Mouse (Mus musculus) forebrain, embryonic 15.5 days (tissue): ENCODE results near the gene Phpt1. TPM values are rescaled to one million over a fixed set of nuclear protein-coding genes. Genes with fewer than 3 reads are reported as not detected.

ENCODE experiments used
- ATAC-seq: fragments of 200-750 bp; cut with Nextera tagmentation; replicated peaks from 2 replicates; pipeline ENCODE4 v1.8.0; 2017; ENCODE audit warnings: mild to moderate bottlenecking, moderate TSS enrichment, moderate library complexity
- H3K27ac ChIP-seq: fragments of 300-500 bp; sonication (generic); replicated peaks from 2 replicates; pipeline ENCODE4 v1.5.1; 2015; ENCODE audit warnings: mild to moderate bottlenecking, inconsistent platforms
- H3K27me3 ChIP-seq: fragments of 300-500 bp; sonication (generic); 2 replicates; pipeline ENCODE4 v1.6.1; 2015; ENCODE audit warnings: inconsistent platforms
- H3K36me3 ChIP-seq: fragments of 300-500 bp; sonication (generic); 2 replicates; pipeline ENCODE4 v1.6.1; 2015; ENCODE audit warnings: mild to moderate bottlenecking, inconsistent platforms
- H3K4me1 ChIP-seq: fragments of 300-500 bp; sonication (generic); 2 replicates; pipeline ENCODE4 v1.6.1; 2015; ENCODE audit warnings: inconsistent platforms
- H3K4me2 ChIP-seq: fragments of 300-500 bp; sonication (generic); replicated peaks from 2 replicates; pipeline ENCODE4 v1.6.1; 2015; ENCODE audit warnings: mild to moderate bottlenecking, inconsistent platforms
- H3K4me3 ChIP-seq: fragments of 300-500 bp; sonication (generic); 2 replicates; pipeline ENCODE4 v1.5.1; 2015; ENCODE audit warnings: mild to moderate bottlenecking, inconsistent platforms
- H3K9ac ChIP-seq: fragments of 300-500 bp; sonication (generic); replicated peaks from 2 replicates; pipeline ENCODE4 v1.6.1; 2015; ENCODE audit warnings: mild to moderate bottlenecking, inconsistent platforms
- H3K9me3 ChIP-seq: fragments of 300-500 bp; sonication (generic); 2 replicates; pipeline ENCODE4 v1.6.1; 2016; ENCODE audit warnings: inconsistent platforms
- WGBS: fragments of 180-500 bp; shearing (Covaris S2); methylation state at CpG from one replicate; pipeline ENCODE4 v1.1.7; 2015; ENCODE audit warnings: mixed read lengths; 5-methylcytosine and 5-hydroxymethylcytosine counted together
- polyA plus RNA-seq: library from polyadenylated mRNA; unstranded; fragments of >200 nt; fragmentation: Nextera tagmentation; extraction: Ambion mirVana; gene quantifications from 2 replicates; pipeline ENCODE4 v1.2.1, GENCODE M21; 2015

The Phpt1 gene
- polyA plus RNA-seq, 1 experiment from 2014 or later, result 151 TPM

GRCm38 (mm10) chr2:25598749-25599148 lies 23.7 kb upstream of the Phpt1 start:
- 100% methylated on average over 1 of the region's 1 CpGs for WGBS

GRCm38 (mm10) chr2:25596765-25597510 lies 21.9 kb upstream of the Phpt1 start:
- WGBS, result 94% methylated on average over 5 of the region's 5 CpGs
- no peaks in the 10 kb centered on the region for H3K9me3 ChIP-seq
- no peaks in the 10 kb centered on the region for H3K27me3 ChIP-seq
- H3K27ac ChIP-seq, result no peak overlapping the region
- peaks cover 93% of the 10 kb centered on the region for H3K36me3 ChIP-seq
- ATAC-seq, result no peak
- H3K4me2 ChIP-seq, result no peak overlapping the region
- H3K4me1 ChIP-seq, result no peaks in the 10 kb centered on the region
- no peak overlapping the region for H3K4me3 ChIP-seq
- no peak overlapping the region for H3K9ac ChIP-seq

More at GRCm38 (mm10) chr2:25598749-25599148, 23.7 kb upstream of the Phpt1 start:
- no peak overlapping the region for H3K4me2 ChIP-seq
- H3K27me3 ChIP-seq, result no peaks in the 10 kb centered on the region
- no peak overlapping the region for H3K4me3 ChIP-seq
- no peaks in the 10 kb centered on the region for H3K9me3 ChIP-seq
- H3K27ac ChIP-seq, result no peak overlapping the region
- H3K4me1 ChIP-seq, result no peaks in the 10 kb centered on the region
- peaks cover 81% of the 10 kb centered on the region for H3K36me3 ChIP-seq
- H3K9ac ChIP-seq, result no peak overlapping the region
- ATAC-seq, result no peak

GRCm38 (mm10) chr2:25591863-25592262 lies 16.8 kb upstream of the Phpt1 start:
- H3K9ac ChIP-seq, result no peak overlapping the region
- H3K4me2 ChIP-seq, result no peak overlapping the region
- H3K27ac ChIP-seq, result no peak overlapping the region
- no peak for ATAC-seq
- H3K4me1 ChIP-seq, result no peaks in the 10 kb centered on the region
- 81% methylated on average over 2 of the region's 2 CpGs for WGBS
- no peak overlapping the region for H3K4me3 ChIP-seq
- peaks cover 72% of the 10 kb centered on the region for H3K36me3 ChIP-seq
- H3K27me3 ChIP-seq, result no peaks in the 10 kb centered on the region
- no peaks in the 10 kb centered on the region for H3K9me3 ChIP-seq

- Histone ChIP-seq H3K27me3 (no peaks in the 10 kb centered on the region), H3K27ac (no peak overlapping the region), H3K4me1 (no peaks in the 10 kb centered on the region), H3K9me3 (no peaks in the 10 kb centered on the region), H3K36me3 (peaks cover 68% of the 10 kb centered on the region), H3K4me2 (no peak overlapping the region), H3K9ac (no peak overlapping the region), H3K4me3 (no peak overlapping the region)
- ATAC-seq, result no peak
- 95% methylated on average over 8 of the region's 8 CpGs for WGBS
These were observed 13.3 kb upstream of the Phpt1 start for GRCm38 (mm10) chr2:25588227-25588907.

GRCm38 (mm10) chr2:25587290-25587689 lies 12.3 kb upstream of the Phpt1 start:
- no peaks in the 10 kb centered on the region for H3K27me3 ChIP-seq
- no peak overlapping the region for H3K9ac ChIP-seq
- H3K9me3 ChIP-seq, result no peaks in the 10 kb centered on the region
- H3K27ac ChIP-seq, result no peak overlapping the region
- H3K4me2 ChIP-seq, result no peak overlapping the region
- 90% methylated on average over 8 of the region's 8 CpGs for WGBS
- peaks cover 5% of the 10 kb centered on the region for H3K4me1 ChIP-seq
- no peak for ATAC-seq
- peaks cover 60% of the 10 kb centered on the region for H3K36me3 ChIP-seq
- no peak overlapping the region for H3K4me3 ChIP-seq

- Histone ChIP-seq H3K27me3 (peaks cover 6% of the 10 kb centered on the region), H3K36me3 (peaks cover 44% of the 10 kb centered on the region), H3K9me3 (no peaks in the 10 kb centered on the region), H3K27ac (no peak overlapping the region), H3K4me1 (peaks cover 20% of the 10 kb centered on the region), H3K4me3 (no peak overlapping the region), H3K9ac (no peak overlapping the region), H3K4me2 (no peak overlapping the region)
- 89% methylated on average over 3 of the region's 3 CpGs for WGBS
- ATAC-seq, result no peak
These were observed 10.6 kb upstream of the Phpt1 start for GRCm38 (mm10) chr2:25585601-25586000.

GRCm38 (mm10) chr2:25584856-25585255 lies 9.8 kb upstream of the Phpt1 start:
- Histone ChIP-seq H3K27ac (no peak overlapping the region), H3K4me2 (no peak overlapping the region), H3K9me3 (no peaks in the 10 kb centered on the region), H3K4me3 (no peak overlapping the region), H3K9ac (no peak overlapping the region), H3K36me3 (peaks cover 36% of the 10 kb centered on the region), H3K27me3 (peaks cover 14% of the 10 kb centered on the region), H3K4me1 (peaks cover 27% of the 10 kb centered on the region)
- no peak for ATAC-seq
- WGBS, result 88% methylated on average over 4 of the region's 4 CpGs

- no peaks in the 10 kb centered on the region for H3K9me3 ChIP-seq
- H3K27me3 ChIP-seq, result peaks cover 21% of the 10 kb centered on the region
- WGBS, result 94% methylated on average over 3 of the region's 3 CpGs
- H3K27ac ChIP-seq, result no peak overlapping the region
- H3K9ac ChIP-seq, result no peak overlapping the region
- H3K4me3 ChIP-seq, result no peak overlapping the region
- peaks cover 35% of the 10 kb centered on the region for H3K36me3 ChIP-seq
- no peak overlapping the region for H3K4me2 ChIP-seq
- H3K4me1 ChIP-seq, result peaks cover 33% of the 10 kb centered on the region
- ATAC-seq, result no peak
These were observed 9.1 kb upstream of the Phpt1 start for GRCm38 (mm10) chr2:25584152-25584551.

- 71% methylated on average over 4 of the region's 4 CpGs for WGBS
- no peak overlapping the region for H3K27ac ChIP-seq
These were observed 8.5 kb upstream of the Phpt1 start for GRCm38 (mm10) chr2:25583571-25583970.

GRCm38 (mm10) chr2:25583120-25583481 lies 8.1 kb upstream of the Phpt1 start:
- peaks cover 31% of the 10 kb centered on the region for H3K27me3 ChIP-seq
- H3K27ac ChIP-seq, result no peak overlapping the region
- 82% methylated on average over 6 of the region's 6 CpGs for WGBS
- no peak; the same call in 1 of the 2 replicates for ATAC-seq
- H3K9me3 ChIP-seq, result no peaks in the 10 kb centered on the region
- peaks cover 30% of the 10 kb centered on the region for H3K36me3 ChIP-seq
- H3K4me2 ChIP-seq, result no peak overlapping the region
- no peak overlapping the region for H3K4me3 ChIP-seq
- peaks cover 43% of the 10 kb centered on the region for H3K4me1 ChIP-seq
- H3K9ac ChIP-seq, result no peak overlapping the region

More at GRCm38 (mm10) chr2:25583571-25583970, 8.5 kb upstream of the Phpt1 start:
- no peak for ATAC-seq
- no peak overlapping the region for H3K4me3 ChIP-seq
- no peak overlapping the region for H3K4me2 ChIP-seq
- H3K36me3 ChIP-seq, result peaks cover 34% of the 10 kb centered on the region
- H3K27me3 ChIP-seq, result peaks cover 26% of the 10 kb centered on the region
- no peaks in the 10 kb centered on the region for H3K9me3 ChIP-seq
- H3K4me1 ChIP-seq, result peaks cover 38% of the 10 kb centered on the region
- no peak overlapping the region for H3K9ac ChIP-seq

GRCm38 (mm10) chr2:25582466-25583119 lies 7.6 kb upstream of the Phpt1 start:
- Histone ChIP-seq H3K9ac (no peak overlapping the region; the same call in 1 of the 2 replicates), H3K4me2 (no peak overlapping the region), H3K36me3 (peaks cover 30% of the 10 kb centered on the region), H3K27ac (peak overlapping the region; percentile 6; the same call in 1 of the 2 replicates), H3K4me3 (no peak overlapping the region), H3K4me1 (peaks cover 48% of the 10 kb centered on the region), H3K27me3 (peaks cover 36% of the 10 kb centered on the region), H3K9me3 (no peaks in the 10 kb centered on the region)
- WGBS, result 48% methylated on average over 12 of the region's 12 CpGs
- ATAC-seq, result no peak

GRCm38 (mm10) chr2:25581901-25582301 lies 6.9 kb upstream of the Phpt1 start:
- 0 out of 2 replicates have a peak overlapping the region, but pooled peaks have one; percentile 61 for H3K9ac ChIP-seq
- 28% methylated on average over 6 of the region's 6 CpGs for WGBS
- peak overlapping the region; percentile 79; the same call in 1 of the 2 replicates for H3K4me2 ChIP-seq
- H3K27ac ChIP-seq, result no peak overlapping the region; the same call in 1 of the 2 replicates
- peak overlapping the region; percentile 55; the same call in 1 of the 2 replicates for H3K4me3 ChIP-seq
- ATAC-seq, result peak; percentile 5; the same call in 1 of the 2 replicates
- peaks cover 55% of the 10 kb centered on the region for H3K4me1 ChIP-seq
- no peaks in the 10 kb centered on the region for H3K9me3 ChIP-seq
- H3K27me3 ChIP-seq, result peaks cover 43% of the 10 kb centered on the region
- peaks cover 27% of the 10 kb centered on the region for H3K36me3 ChIP-seq
